Mouse (Mus musculus) left cerebral cortex, adult 8-10 months (tissue): ENCODE results near the gene Rsph6a. TPM values are rescaled to one million over a fixed set of nuclear protein-coding genes. Genes with fewer than 3 reads are reported as not detected.
A peak's percentile ranks its signal among the peaks of the same experiment; 100 is the strongest.

Experiments used
- DNase-seq, 2 experiments: peaks; one replicate each; pipeline ENCODE4 v3.0.0; 2022; ENCODE audit warnings: low spot score in 2 of 2
- total RNA-seq, 4 experiments: library from RNA; stranded (reverse); gene quantifications; 2 replicates each; pipeline ENCODE4 v1.2.4; 2022

The Rsph6a gene
- total RNA-seq, 4 experiments from 2014 or later = 0.24 to 0.79 (median 0.32) TPM; not detected in 1

GRCm38 (mm10) chr7:19078732-19079131 is 24.2 kb downstream of the Rsph6a start:
- DNase-seq = no peak

GRCm38 (mm10) chr7:19080451-19080950 is 26.0 kb downstream of the Rsph6a start:
- DNase-seq = no peak

DNA sequence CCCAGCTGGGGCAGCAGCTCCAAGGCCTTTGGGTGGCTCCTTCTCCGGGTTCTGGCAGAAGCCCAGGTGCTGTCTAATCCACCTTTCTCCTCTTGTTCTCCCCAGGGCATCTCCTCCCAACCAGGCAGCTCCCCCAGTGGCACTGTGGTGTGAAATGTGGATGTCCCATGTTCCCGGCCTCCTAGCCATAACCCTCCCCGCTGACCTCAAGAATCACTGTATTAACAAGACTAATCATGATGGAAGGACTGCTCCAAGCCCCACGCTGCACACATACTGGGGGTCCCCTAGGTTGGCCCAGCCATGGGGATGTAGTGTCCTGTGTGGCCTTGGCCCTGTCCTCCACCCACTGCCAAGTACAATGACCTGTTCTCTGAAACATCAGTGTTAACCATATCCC is 27.7 kb downstream of the Rsph6a start:
- DNase-seq = no peak

DNA sequence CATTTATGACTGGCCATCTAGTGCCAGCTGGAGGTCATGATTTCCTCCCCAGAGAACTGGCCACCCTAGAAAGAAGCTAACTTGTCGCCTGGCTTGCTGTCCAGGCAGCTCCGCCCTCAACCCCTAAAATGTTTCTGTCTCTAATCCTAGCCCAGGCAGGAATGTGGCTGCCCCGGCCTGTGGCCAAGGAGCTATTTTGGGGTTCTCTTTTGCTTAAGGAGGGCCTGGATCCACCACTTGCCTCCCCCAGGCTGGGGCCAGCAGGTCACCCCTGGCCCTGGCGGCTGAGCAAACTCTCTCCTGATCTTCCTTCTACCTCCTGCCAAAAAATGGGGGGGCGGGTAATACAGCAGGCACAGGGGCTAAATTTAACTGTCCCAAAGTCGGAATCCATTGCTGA is 28.6 kb downstream of the Rsph6a start:
- no peak for DNase-seq

DNA sequence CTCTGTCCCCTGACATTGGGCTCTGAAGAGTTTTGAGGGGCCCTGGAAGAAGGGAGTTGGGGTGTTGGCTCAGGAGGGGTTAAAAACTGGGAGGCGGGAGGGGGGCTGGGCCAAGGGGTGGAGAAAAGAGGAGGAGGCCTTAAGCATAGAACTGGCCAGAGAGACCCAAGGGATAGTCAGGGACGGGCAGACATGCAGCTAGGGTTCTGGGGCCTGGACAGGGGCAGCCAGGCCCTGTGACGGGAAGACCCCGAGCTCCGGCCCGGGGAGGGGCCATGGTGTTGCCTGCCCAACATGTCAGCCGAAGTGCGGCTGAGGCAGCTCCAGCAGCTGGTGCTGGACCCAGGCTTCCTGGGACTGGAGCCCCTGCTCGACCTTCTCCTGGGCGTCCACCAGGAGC is 29.2 kb downstream of the Rsph6a start, which contains the start of gene Dmpk:
Gene Dmpk, plus strand, starts transcription at position 149 of the 400 bp plus-strand sequence.
- no peak for DNase-seq

GRCm38 (mm10) chr7:19084277-19084771 is 29.8 kb downstream of the Rsph6a start:
- no peak for DNase-seq

DNA sequence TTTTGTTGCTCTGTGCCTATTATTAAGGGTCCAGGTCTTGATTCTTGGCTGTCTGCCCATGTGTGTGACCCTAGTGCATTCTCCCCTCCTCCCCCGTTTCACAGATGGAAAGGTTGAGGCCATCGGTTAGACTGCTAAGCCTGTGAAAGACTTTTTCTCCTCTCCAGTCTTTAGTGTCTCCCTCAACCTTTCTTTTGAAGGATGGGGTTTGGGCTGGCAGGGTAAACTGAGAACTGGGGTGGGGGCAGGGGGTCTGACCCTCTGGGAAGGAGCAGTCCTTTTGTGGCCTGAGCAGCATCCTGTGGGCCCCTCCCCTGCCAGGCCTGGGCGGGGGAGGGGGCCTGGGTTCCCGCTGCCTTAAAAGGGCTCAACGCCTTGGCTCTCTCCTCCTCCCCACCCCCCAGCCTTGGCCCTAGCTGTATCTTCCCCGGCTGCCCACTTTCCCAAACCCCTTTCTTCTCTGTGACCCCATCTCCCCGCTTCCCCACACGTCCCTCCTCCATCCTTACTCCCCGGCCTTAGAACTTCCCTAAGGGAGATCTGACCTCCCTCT is 30.5 kb downstream of the Rsph6a start:
- DNase-seq = no peak

DNA sequence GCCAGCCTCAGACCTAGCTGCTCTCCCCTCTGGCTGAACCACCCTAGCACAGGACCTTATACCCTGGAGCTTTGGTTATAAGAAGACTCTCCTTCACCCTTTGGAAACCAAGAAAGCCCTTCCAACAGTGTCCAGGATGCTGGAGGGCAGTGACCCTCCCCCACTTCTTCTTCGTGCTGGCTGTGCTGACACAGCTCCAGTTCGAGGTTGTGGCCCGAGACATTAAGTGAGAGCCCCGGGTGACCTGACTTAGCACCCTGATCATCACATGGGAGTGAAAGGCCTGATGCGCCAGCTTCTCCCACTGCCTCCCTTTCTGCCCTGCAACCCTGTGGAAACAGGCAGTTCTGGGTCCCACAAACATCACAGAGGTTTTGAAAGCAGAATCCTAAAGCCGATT is 31.0 kb downstream of the Rsph6a start:
- DNase-seq = no peak

DNA sequence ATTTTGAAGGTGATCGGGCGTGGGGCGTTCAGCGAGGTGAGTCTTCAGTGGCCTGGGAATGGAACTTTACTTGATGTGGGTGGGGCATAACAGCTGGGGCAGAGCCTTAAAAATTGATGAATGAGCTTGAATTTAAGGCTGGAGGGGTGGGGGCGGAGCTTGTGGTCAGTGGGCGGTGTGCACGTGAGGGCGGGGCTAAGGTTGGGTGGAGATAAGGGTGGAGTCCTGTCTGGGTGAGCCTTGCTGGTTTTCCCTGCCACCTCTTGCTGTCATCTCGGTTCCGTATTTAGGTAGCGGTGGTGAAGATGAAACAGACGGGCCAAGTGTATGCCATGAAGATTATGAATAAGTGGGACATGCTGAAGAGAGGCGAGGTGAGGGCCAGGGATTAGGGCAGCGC is 31.6 kb downstream of the Rsph6a start:
- DNase-seq = no peak

DNA sequence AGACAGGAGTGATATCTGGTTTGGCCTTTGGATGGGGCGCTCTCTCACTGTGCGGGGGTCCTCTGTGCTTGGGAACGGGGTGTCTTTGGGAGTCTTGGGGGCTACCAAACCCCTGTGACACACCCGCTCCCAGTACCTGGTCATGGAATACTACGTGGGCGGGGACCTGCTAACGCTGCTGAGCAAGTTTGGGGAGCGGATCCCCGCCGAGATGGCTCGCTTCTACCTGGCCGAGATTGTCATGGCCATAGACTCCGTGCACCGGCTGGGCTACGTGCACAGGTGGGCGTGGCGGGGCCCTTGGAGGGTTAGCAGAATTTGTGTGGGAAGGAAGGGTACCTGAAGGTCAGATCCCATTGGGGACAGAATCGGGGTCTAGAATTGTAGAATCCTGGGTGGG is 32.3 kb downstream of the Rsph6a start:
- DNase-seq = no peak

- DNase-seq = no peak
These were observed 34.3 kb downstream of the Rsph6a start for GRCm38 (mm10) chr7:19088813-19089212.

DNA sequence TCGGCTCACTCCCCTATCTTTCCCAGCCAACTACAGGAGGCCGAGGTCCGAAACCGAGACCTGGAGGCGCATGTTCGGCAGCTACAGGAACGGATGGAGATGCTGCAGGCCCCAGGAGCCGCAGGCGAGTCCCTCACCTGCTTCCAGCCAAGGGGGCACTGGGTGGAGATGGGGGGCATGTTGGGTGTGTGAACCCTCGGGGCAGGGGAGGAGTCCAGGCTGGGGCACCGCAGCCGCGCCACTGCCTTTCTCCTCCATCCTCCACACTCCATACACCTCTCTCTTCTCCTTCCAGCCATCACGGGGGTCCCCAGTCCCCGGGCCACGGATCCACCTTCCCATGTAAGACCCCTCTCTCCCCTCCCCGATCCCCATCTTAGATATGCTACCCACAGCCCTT is 37.4 kb downstream of the Rsph6a start:
- DNase-seq = no peak

GRCm38 (mm10) chr7:19092381-19093173 is 38.1 kb downstream of the Rsph6a start:
- DNase-seq = no peak

GRCm38 (mm10) chr7:19093174-19093521 is 38.7 kb downstream of the Rsph6a start:
- no peak for DNase-seq

DNA sequence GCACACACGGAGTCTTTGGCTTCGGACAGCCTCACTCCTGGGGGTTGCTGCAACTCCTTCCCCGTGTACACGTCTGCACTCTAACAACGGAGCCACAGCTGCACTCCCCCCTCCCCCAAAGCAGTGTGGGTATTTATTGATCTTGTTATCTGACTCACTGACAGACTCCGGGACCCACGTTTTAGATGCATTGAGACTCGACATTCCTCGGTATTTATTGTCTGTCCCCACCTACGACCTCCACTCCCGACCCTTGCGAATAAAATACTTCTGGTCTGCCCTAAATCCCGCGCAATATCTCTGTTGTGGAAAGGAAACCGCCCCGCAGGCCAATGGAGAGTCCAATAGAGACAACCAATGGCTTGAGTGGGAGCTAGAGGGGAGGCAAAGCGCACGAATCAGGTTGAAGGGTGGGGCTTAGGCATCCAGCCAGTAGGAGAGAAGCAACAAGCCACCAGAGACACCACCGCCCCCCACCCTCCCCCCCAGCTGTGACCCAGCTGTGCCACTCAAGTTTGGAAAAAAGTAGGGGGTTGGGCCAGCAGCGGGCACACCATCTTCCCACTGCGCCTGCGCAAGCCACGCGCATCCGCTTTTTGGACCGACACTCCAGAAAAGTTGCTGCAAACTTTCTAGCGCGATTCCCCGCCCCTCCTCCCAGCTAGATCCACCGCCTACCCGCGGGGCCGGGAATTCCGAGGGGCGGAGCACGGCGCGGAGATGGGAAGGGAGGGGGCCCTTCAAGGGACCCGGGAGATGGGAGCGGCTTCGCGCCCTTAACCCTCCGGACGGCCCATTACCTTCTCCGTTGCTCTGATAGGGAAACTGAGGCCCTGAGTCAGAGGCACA is 39.3 kb downstream of the Rsph6a start:
- peak in 1 of 2 experiments; percentile 76 for DNase-seq

GRCm38 (mm10) chr7:19094471-19094825 is 40.0 kb downstream of the Rsph6a start, which contains the start of gene Six5:
Gene Six5, plus strand, starts transcription at chr7:19094594.
- no peak for DNase-seq

- DNase-seq = no peak
These were observed 40.6 kb downstream of the Rsph6a start for GRCm38 (mm10) chr7:19094826-19095750.

DNA sequence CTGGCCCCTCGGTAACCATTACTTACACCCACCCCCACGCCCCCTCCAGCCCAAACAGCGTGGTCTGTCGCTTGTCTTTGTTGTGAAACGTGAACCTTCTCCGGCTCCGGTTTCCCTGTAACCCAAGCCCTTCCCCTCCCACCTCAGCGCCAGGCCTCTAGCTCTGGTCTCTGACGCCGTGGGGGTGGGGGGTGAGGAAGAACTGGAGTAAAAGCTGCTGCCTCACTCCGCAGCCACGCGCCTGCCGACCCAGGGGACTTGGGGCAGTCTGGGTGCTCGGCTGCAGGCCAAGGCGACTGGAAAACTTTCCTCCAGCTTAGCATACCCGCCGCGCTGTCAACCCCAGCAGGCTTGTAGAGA is 41.2 kb downstream of the Rsph6a start:
- no peak for DNase-seq

DNA sequence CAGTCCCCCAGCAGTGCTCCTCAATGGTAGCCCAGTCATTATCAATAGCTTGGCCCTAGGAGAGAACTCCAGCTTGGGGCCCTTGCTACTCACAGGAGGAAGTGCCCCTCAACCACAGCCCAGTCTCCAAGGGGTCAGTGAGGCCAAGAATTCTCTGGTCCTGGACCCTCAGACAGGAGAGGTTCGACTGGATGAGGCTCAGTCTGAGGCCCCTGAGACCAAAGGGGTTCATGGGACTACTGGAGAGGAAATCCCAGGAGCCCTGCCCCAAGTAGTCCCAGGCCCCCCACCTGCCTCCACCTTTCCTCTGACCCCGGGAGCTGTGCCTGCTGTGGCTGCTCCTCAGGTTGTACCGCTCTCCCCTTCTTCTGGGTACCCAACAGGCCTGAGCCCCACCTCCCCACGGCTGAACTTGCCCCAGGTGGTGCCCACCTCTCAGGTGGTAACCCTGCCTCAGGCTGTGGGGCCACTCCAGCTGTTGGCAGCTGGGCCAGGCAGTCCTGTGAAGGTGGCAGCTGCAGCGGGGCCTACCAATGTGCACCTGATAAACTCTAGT is 42.0 kb downstream of the Rsph6a start:
- no peak for DNase-seq

DNA sequence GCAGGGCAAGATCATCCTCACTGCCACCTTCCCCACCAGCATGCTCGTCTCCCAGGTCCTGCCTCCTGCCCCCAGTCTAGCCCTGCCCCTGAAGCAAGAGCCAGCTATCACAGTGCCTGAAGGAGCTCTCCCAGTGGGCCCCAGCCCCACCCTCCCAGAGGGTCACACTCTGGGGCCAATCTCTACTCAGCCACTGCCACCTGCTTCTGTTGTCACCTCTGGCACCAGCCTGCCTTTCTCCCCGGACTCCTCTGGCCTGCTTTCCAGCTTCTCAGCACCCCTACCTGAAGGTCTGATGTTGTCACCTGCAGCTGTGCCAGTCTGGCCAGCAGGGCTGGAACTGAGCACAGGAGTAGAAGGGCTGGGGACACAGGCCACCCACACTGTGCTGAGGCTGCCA is 42.7 kb downstream of the Rsph6a start:
- no peak for DNase-seq

DNA sequence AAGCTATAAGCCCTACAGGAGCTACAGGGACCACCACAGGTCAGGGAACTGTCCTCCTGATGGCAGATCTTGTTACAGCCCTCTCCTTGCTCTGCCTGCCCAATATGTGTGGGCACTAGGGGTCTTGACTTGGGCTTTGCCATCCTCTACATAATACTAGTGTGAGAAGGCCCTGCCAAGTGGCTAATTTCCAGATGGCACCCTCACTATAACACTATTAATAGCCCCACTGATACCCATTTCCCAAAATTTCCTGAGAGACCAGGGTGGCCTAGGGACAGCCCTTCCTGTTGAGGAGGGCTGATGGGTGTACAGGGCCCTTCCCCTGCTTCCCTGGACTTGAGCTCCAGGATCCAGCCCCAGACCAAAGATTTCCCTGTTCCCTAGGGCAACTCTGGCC is 43.4 kb downstream of the Rsph6a start:
- DNase-seq = no peak
